Mouse (Mus musculus) frontal cortex, postnatal 36 days (tissue): ENCODE measurements around the gene Hspa2.
"Not testable (repeated sequence)": the region's sequence is repeated elsewhere in the genome, so short reads cannot be mapped to it uniquely, and the experiment has no call there.

Experiments used
- DNase-seq, 2 experiments: peaks; one replicate each; pipeline ENCODE4 v3.0.0; 2022; ENCODE audit warnings: low spot score in 2 of 2

The Hspa2 gene

DNA sequence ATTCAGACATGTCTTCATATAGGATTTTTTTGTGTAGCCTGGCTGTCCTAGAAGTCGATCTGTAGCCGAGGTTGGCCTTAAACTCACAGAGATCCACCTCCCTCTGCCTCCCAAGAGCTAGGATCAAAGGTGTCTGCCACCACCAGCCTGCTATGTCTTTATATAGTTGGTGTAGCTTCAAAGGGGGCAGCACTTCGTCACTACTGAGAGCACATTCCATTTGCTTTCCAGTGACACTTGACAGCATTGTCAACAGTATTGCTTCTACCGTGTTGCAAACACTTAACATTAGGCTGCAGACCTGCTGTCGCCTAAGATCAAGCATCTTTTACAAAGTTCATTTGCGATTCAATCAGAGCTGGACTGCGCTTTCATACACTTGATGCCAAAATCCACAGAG lies 30.1 kb downstream of the Hspa2 start:
- DNase-seq: no peak

DNA sequence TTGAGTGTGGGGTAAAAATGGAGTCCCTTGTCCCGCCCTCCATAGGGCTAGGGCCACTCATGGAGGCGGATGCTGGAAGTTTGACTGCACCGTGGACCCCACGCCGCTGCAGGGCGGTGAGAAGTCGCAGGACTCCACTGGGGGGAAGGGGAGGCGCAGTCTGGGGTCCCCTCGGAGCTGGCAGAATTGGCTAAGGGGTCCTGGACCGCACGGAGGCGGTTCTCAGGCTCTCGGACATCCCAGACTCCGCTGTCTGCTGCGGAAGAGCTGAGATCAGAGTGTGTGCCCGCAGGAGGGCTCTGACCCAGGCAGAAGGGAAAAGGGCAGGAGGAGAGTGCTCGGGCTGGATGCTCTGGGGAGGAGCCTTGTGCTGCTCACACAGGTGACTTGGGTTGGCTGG lies 31.1 kb downstream of the Hspa2 start:
- no peak for DNase-seq

DNA sequence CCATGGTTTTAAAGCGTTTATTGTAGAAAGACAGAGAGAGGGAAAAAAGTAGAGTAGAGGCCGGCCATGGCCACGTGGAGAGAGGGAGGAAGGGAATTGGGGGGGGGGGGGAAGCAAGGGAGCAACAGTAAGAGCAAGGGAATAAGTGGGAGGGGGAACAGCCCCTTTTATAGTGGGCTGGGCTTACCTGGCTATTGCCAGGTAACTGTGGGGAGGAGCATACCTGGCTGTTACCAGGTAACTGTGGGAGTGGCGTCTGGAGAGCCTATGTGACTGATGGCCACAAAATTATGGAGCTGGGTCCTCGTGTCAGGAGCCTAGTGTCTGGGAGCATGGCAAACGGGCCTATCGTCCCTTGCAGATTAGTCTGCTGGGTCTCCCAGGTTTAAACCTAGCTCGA lies 31.6 kb downstream of the Hspa2 start:
- DNase-seq: no peak

DNA sequence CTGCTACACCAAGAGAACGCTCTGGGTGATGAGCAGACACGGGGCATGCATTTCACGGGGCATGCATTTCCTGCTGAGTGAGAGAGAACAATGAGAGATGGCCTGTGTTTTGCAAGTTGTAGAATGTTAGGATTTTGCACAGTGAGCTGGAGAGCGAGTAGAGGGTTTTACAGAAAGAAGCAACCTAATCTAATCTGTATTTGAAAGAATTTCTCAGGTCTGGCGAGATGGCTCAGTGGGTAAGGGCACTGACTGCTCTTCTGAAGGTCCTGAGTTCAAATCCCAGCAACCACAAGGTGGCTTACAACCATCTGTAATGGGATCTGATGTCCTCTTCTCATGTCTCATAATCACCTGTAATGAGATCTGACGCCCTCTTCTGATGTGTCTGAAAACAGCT lies 39.5 kb downstream of the Hspa2 start:
- DNase-seq: not testable (repeated sequence)

DNA sequence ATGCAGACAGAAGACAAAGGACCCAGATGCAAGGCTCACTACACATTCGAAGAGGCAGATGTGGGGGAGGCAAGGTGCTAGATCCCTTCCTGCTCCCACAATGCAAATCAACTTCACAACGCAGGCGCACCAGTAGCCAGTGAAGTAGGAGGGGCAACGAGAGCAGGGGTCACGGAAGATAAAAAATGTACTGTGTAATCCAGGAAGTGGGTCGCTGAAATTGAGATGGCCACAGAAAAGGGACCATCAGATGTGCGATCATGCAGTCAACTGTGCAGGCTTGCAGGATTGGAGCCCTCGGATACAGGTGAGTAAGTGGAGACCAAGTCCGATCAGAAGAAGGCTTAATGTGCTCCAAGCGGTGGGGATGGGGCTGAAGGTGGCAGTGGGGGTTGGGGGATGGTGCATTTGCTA lies 40.4 kb downstream of the Hspa2 start:
- no peak for DNase-seq

DNA sequence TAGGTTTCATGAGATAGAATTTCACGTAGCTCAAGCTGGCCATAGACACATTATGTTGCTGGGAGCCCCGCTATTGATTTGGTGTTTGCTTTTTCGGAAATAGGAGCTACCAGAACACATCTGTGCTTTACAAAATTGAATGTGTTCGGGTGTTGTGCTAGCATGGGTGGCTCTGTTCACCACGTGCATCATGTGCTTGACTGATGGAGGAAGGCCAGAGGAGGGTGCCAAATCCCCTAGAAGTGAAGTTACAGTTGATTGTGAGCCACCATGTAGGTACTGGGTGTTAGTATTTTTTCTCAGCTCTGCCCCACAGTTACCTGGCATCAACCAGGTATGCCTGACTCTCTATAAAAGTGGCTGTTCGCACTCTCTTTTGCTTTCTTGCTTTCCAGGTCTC lies 40.9 kb downstream of the Hspa2 start:
- DNase-seq: no peak

DNA sequence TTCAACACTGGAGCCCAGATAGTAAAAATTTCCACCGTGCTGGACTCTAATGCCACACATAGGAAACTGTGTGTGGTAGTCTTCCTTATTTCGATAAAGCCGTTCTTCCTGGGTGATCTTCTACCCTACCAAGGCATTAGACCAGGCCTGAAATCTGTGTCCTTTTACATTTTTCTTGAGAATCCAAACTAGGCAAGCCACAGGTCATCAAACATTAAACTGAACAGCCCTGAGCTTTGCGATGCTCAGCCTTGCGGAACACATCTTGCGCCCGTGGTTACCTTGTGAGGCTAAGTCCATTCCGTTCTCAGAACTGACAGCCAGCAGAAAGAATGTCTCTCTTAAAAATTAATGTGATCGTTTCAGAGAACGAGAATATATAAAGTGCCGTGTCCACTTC lies 42.2 kb downstream of the Hspa2 start:
- no peak for DNase-seq

DNA sequence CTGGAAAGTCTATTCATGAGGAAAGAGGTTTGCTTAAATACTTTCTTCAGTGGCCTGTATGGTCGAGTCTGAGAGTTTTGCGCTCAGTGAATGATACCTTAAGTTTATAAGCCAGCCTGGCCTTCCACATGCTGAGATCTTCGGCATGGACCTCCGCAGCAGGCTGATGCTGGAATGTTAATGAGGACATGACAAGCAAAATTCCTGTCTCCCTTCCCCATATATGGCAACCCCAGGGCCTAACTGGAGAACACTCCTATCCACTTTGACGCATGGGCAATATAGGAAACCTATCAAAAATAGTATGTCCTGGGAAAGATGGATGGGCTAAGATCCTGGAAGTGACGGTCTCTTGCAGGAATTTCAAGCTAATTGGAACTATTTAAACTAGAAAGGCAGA lies 44.2 kb downstream of the Hspa2 start:
- no peak for DNase-seq

DNA sequence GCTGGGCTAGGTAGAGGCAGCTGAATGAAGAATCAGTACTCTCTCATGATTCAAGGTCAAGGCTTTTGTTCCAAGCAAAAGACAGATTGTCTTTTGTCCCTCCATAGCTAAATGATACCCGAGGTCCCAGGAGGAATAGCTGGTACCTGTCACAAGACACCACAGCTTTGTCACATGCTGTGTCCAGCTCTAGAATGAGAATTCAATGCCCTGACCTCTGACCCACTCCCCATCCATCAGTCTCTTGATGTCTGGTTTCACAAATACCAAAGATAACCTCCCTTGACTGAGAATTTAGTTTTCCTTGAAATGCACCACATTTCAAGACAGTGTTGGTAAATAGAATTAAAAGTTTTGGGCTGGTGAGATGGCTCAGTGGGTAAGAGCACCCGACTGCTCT lies 48.2 kb downstream of the Hspa2 start:
- DNase-seq: no peak
